Mouse (Mus musculus): ENCODE results near the gene Kdm1b.

DNA sequence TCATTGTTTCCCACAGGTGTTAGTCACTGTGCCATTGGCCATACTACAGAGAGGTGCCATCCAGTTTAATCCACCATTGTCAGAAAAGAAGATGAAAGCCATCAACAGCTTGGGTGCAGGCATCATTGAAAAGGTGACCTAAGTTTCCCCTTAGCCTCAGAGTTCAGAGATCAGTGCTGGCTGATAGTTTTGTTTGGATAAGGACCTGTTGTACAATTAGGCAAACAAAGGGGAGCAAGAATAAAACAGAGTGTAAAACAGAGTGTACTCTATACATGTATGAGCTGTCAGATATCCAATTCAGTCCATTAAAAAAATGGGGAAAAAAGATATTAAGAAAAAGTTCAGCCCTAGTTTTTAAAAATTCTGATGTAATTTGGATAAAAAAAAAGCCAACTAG lies 34.1 kb downstream of the Kdm1b start:
- TF ChIP-seq EP300 (IDR thresholded peaks at IDR 0.05; ENCODE audit: insufficient read depth, low read depth, low read length) (no peak), CTCF (IDR thresholded peaks at IDR 0.05; ENCODE audit: low read depth, low read length) (no peak)

Data from ES-Bruce4 (cell line).